Mouse (Mus musculus) right cerebral cortex, postnatal 25 days (tissue): ENCODE measurements around the gene Nfatc2ip.

Source experiments
- DNase-seq: peaks from one replicate; pipeline ENCODE4 v3.0.0; 2022

Gene Nfatc2ip

GRCm38 (mm10) chr7:126396298-126397119 is at the start of gene Nfatc2ip:
Gene Nfatc2ip, minus strand, starts transcription at chr7:126396737.
- DNase-seq = peak; percentile 96

GRCm38 (mm10) chr7:126446217-126446616 is 49.7 kb upstream of the Nfatc2ip start:
- no peak for DNase-seq

GRCm38 (mm10) chr7:126445104-126445815 is 48.7 kb upstream of the Nfatc2ip start:
- DNase-seq = no peak

GRCm38 (mm10) chr7:126444536-126444935 is 48.0 kb upstream of the Nfatc2ip start:
- DNase-seq = no peak

GRCm38 (mm10) chr7:126443997-126444396 is 47.5 kb upstream of the Nfatc2ip start:
- no peak for DNase-seq

GRCm38 (mm10) chr7:126440134-126440533 is 43.6 kb upstream of the Nfatc2ip start:
- no peak for DNase-seq

- no peak for DNase-seq
Measured at GRCm38 (mm10) chr7:126436851-126437250, 40.3 kb upstream of the Nfatc2ip start.

GRCm38 (mm10) chr7:126435801-126436200 is 39.3 kb upstream of the Nfatc2ip start:
- DNase-seq = no peak

- DNase-seq = no peak
Measured at GRCm38 (mm10) chr7:126434726-126435125, 38.2 kb upstream of the Nfatc2ip start.

GRCm38 (mm10) chr7:126430167-126430566 is 33.6 kb upstream of the Nfatc2ip start:
- DNase-seq = no peak

GRCm38 (mm10) chr7:126429503-126429898 is 33.0 kb upstream of the Nfatc2ip start:
- no peak for DNase-seq

GRCm38 (mm10) chr7:126428631-126429502 is 32.3 kb upstream of the Nfatc2ip start, which contains the start of gene Rabep2:
Gene Rabep2, plus strand, starts transcription at chr7:126428759.
- DNase-seq = peak; percentile 93

- no peak for DNase-seq
Measured at GRCm38 (mm10) chr7:126428154-126428553, 31.6 kb upstream of the Nfatc2ip start.

GRCm38 (mm10) chr7:126427323-126427860 is 30.9 kb upstream of the Nfatc2ip start:
- no peak for DNase-seq

- no peak for DNase-seq
Measured at GRCm38 (mm10) chr7:126424161-126424560, 27.6 kb upstream of the Nfatc2ip start.

- DNase-seq = no peak
Measured at GRCm38 (mm10) chr7:126421756-126422155, 25.2 kb upstream of the Nfatc2ip start.

GRCm38 (mm10) chr7:126418496-126418895 is 22.0 kb upstream of the Nfatc2ip start:
- DNase-seq = no peak

- DNase-seq = no peak
Measured at GRCm38 (mm10) chr7:126417606-126418005, 21.1 kb upstream of the Nfatc2ip start.

GRCm38 (mm10) chr7:126417045-126417444 is 20.5 kb upstream of the Nfatc2ip start:
- no peak for DNase-seq

- no peak for DNase-seq
Measured at GRCm38 (mm10) chr7:126416615-126417014, 20.1 kb upstream of the Nfatc2ip start.

GRCm38 (mm10) chr7:126414725-126415124 is 18.2 kb upstream of the Nfatc2ip start, which contains the start of gene Cd19:
Gene Cd19, minus strand, starts transcription at chr7:126414889.
- DNase-seq = no peak

GRCm38 (mm10) chr7:126411061-126411460 is 14.5 kb upstream of the Nfatc2ip start:
- no peak for DNase-seq

- no peak for DNase-seq
Measured at GRCm38 (mm10) chr7:126408686-126409085, 12.1 kb upstream of the Nfatc2ip start.
